Mouse (Mus musculus) urinary bladder, postnatal 4 days (tissue): ENCODE measurements around the gene Bpifb4.
A peak's percentile ranks its signal among the peaks of the same experiment; 100 is the strongest.

Source experiments
- DNase-seq, 2 experiments: peaks; one replicate each; pipeline ENCODE4 v3.0.0; 2021 to 2022; ENCODE audit warnings: low spot score in 2 of 2

The Bpifb4 gene

GRCm38 (mm10) chr2:154005094-154005493 lies 67.1 kb downstream of the Bpifb4 start:
- peak in 1 of 2 experiments; percentile 47 for DNase-seq

GRCm38 (mm10) chr2:154005734-154006133 lies 67.7 kb downstream of the Bpifb4 start:
- DNase-seq = peak in 1 of 2 experiments; percentile 52

GRCm38 (mm10) chr2:154006331-154006730 lies 68.3 kb downstream of the Bpifb4 start:
- peak in 1 of 2 experiments; percentile 54 for DNase-seq

GRCm38 (mm10) chr2:154007381-154007780 lies 69.4 kb downstream of the Bpifb4 start:
- peak in 1 of 2 experiments; percentile 10 for DNase-seq

GRCm38 (mm10) chr2:154007965-154008364 lies 70.0 kb downstream of the Bpifb4 start, which contains the start of gene Bpifa2:
TSS of gene Bpifa2 (plus strand) at chr2:154008265.
- DNase-seq = no peak
